Mouse (Mus musculus) stomach, embryonic 16.5 days (tissue): Measurements from ENCODE around the gene Ano1. TPM values are rescaled to one million over a fixed set of nuclear protein-coding genes. Genes with fewer than 3 reads are reported as not detected.

Source experiments
- ATAC-seq: fragments of 200-750 bp; cut with Nextera tagmentation; 2 replicates; pipeline ENCODE4 v1.8.0; 2017; ENCODE audit warnings: moderate number of reproducible peaks, moderate TSS enrichment; ENCODE audit not compliant: insufficient read depth, low FRiP score
- H3K27ac ChIP-seq: fragments of 300-500 bp; sonication (generic); 2 replicates; pipeline ENCODE4 v1.5.1; 2014; ENCODE audit warnings: low read length
- H3K27me3 ChIP-seq: fragments of 300-500 bp; sonication (generic); 2 replicates; pipeline ENCODE4 v1.6.1; 2014; ENCODE audit warnings: low read length, control low read depth, mixed read lengths; ENCODE audit not compliant: control insufficient read depth, insufficient read depth
- H3K36me3 ChIP-seq: fragments of 300-500 bp; sonication (generic); 2 replicates; pipeline ENCODE4 v1.6.1; 2014; ENCODE audit warnings: low read length; ENCODE audit not compliant: control insufficient read depth, insufficient read depth
- H3K4me1 ChIP-seq: fragments of 300-500 bp; sonication (generic); 2 replicates; pipeline ENCODE4 v1.6.1; 2014; ENCODE audit warnings: low read length, control low read depth, mixed read lengths; ENCODE audit not compliant: control insufficient read depth, insufficient read depth
- H3K4me2 ChIP-seq: fragments of 300-500 bp; sonication (generic); 2 replicates; pipeline ENCODE4 v1.6.1; 2014; ENCODE audit warnings: low read depth, low read length, mixed read lengths
- H3K4me3 ChIP-seq: fragments of 300-500 bp; sonication (generic); replicated peaks from 2 replicates; pipeline ENCODE4 v1.5.1; 2014; ENCODE audit warnings: mild to moderate bottlenecking, low read length
- H3K9ac ChIP-seq: fragments of 300-500 bp; sonication (generic); 2 replicates; pipeline ENCODE4 v1.6.1; 2014; ENCODE audit warnings: low read length
- H3K9me3 ChIP-seq: fragments of 300-500 bp; sonication (generic); replicated peaks from 2 replicates; pipeline ENCODE4 v1.6.1; 2016; ENCODE audit warnings: low read length, control low read depth; ENCODE audit not compliant: control insufficient read depth
- WGBS: fragments of 180-500 bp; shearing (Covaris S2); extraction: QIAGEN DNeasy Blood & Tissue Kit; methylation state at CpG from one replicate; pipeline ENCODE4 v1.1.7; 2014; 5-methylcytosine and 5-hydroxymethylcytosine counted together
- polyA plus RNA-seq: library from polyadenylated mRNA; unstranded; fragments of >200 nt; fragmentation: Nextera tagmentation; extraction: Ambion mirVana; gene quantifications from 2 replicates; pipeline ENCODE4 v1.2.1, GENCODE M21; 2015

Gene Ano1
- polyA plus RNA-seq, 1 experiment from 2014 or later: 60.9 TPM

DNA sequence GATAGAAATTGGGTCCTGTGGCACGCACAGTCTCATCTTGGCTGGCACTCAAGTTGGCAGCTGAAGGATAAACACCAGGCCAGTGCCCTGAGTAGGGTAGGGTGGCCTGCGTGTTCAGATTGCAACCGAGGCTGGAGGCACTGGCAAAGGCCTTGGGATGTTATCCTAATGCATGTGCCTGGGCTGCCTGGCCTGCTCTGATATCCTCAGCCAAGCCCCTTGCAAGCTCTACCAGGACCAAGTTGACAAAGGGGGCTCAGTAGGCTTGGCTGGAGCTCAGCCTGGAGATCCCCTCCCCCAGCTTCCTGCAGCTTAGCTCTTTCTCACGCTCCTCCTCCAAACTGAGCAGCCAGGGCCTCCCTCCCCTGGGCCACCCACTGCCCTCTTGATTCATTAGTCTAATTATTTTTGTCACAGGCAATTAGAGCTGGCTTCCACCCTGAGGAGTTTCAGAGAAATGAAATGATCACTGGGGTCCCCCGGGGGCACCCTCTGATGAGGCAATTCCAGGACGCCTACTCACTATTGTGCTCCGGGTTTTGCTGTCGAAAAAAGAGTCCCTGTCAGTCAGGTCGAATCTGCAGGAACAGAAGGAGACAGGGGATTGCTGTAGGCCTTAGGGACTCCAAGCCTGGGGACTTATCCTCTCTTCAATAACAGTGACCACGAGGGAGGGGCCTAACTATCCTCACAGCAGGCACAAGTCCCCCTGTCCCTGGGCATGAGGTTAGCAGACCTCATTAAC is 97.9 kb downstream of the Ano1 start:
- peaks cover 10% of the 10 kb centered on the region; the same call in 1 of the 2 replicates for H3K36me3 ChIP-seq
- peak; percentile 81 for ATAC-seq
- peaks cover 26% of the 10 kb centered on the region for H3K4me1 ChIP-seq
- no peak overlapping the region for H3K4me3 ChIP-seq
- no peaks in the 10 kb centered on the region for H3K9me3 ChIP-seq
- H3K9ac ChIP-seq: 0 out of 2 replicates have a peak overlapping the region, but pooled peaks have one; percentile 25
- H3K27me3 ChIP-seq: no peaks in the 10 kb centered on the region
- no peak overlapping the region for H3K4me2 ChIP-seq
- 29% methylated on average over 10 of the region's 10 CpGs for WGBS
- peak overlapping the region; percentile 54; the same call in 1 of the 2 replicates for H3K27ac ChIP-seq

DNA sequence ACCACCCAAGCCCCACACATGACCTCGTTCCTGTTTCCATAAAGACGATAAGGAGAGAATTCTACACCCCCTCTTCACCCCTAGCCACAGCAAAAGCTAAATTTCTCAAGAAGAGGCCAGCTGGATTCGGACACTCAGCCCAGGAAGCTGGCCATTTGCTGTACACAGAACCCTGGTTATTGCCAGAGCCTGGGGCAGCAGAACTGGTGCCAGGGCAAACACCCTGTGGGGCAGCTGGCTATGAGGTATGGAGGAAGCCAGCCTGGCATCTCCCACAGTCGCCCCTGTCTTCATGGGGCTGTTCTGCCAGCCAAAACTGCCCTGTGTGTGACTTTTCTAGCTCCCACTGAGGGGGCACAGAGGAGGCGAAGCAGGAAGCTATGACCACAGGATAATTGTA is 104.2 kb downstream of the Ano1 start:
- Histone ChIP-seq H3K27me3 (no peaks in the 10 kb centered on the region), H3K4me2 (no peak overlapping the region), H3K36me3 (0 out of 2 replicates have a peak, but pooled peaks cover 4% of the 10 kb centered on the region), H3K9me3 (no peaks in the 10 kb centered on the region), H3K4me3 (no peak overlapping the region), H3K9ac (no peak overlapping the region), H3K27ac (no peak overlapping the region), H3K4me1 (no peaks in the 10 kb centered on the region)
- 76% methylated on average over 5 of the region's 5 CpGs for WGBS
- no peak for ATAC-seq

DNA sequence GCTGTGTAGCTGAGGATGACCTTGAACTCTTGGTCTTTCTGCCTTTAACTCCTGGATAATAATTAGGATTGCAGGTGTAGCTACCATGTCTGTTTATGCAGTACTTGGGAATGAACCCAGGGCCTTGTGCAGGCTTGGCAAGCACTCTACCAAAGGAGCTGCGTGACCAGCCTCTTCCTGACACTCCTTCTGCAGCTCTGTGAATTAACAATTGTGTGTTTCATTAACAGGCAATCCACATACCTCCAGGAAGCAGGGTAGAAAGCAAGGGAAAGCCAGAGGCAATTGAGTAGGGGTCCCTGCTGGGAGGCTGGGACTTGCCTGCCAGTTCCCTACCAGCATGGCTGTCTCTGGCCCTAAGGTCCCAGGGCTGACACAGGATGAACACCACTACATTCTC is 111.0 kb downstream of the Ano1 start:
- Histone ChIP-seq H3K36me3 (no peaks in the 10 kb centered on the region), H3K4me2 (no peak overlapping the region), H3K4me3 (no peak overlapping the region), H3K9ac (no peak overlapping the region), H3K27me3 (no peaks in the 10 kb centered on the region), H3K4me1 (no peaks in the 10 kb centered on the region), H3K9me3 (no peaks in the 10 kb centered on the region), H3K27ac (no peak overlapping the region)
- WGBS: 83% methylated on average over 1 of the region's 1 CpGs
- ATAC-seq: no peak

DNA sequence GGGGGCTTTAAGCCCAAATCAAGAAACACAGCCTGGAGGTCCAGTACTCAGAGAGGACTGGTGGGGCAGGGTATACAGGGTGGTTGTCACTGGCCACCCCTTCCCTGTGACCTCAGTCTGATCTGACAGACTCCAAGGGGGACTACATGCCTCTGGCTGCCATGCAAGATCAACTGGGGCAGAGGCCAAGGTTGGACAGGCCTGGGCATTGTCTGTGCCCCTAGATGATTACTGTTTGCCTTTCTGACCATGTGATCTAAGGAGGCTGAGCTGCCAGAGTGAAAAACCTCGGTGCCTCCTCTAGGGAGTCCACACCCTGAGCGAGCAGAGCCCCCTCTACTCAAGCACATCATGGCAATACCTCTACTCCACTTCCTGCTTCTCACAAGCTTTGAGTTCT is 115.8 kb downstream of the Ano1 start:
- no peaks in the 10 kb centered on the region for H3K27me3 ChIP-seq
- H3K9ac ChIP-seq: no peak overlapping the region
- H3K4me3 ChIP-seq: no peak overlapping the region
- no peaks in the 10 kb centered on the region for H3K36me3 ChIP-seq
- no peaks in the 10 kb centered on the region for H3K4me1 ChIP-seq
- H3K9me3 ChIP-seq: no peaks in the 10 kb centered on the region
- H3K4me2 ChIP-seq: no peak overlapping the region
- peak; percentile 41 for ATAC-seq
- no peak overlapping the region for H3K27ac ChIP-seq
- 41% methylated on average over 2 of the region's 2 CpGs for WGBS

DNA sequence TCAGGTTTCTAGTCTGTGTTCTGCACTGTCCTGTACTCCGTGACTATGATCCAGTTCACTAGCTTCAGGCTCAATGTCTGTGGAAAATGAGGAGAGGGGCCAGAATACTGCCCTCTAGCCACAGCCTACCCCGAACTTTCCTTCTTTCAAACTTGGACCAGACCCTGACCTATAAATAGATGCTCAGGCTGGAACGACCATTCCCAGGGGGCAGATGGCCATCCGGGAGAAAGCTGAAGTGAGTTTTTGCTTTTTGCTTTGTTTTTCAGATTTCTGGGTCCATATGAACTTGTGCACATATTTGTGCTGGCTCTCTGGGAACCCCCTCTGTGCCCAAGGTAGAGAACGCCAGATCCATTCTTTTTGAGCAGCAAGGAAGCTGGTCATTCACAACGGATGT is 116.9 kb downstream of the Ano1 start:
- Histone ChIP-seq H3K4me1 (no peaks in the 10 kb centered on the region), H3K36me3 (no peaks in the 10 kb centered on the region), H3K27me3 (no peaks in the 10 kb centered on the region), H3K9me3 (no peaks in the 10 kb centered on the region), H3K4me2 (no peak overlapping the region), H3K27ac (no peak overlapping the region), H3K4me3 (no peak overlapping the region), H3K9ac (no peak overlapping the region)
- ATAC-seq: no peak
- 74% methylated on average over 6 of the region's 6 CpGs for WGBS

DNA sequence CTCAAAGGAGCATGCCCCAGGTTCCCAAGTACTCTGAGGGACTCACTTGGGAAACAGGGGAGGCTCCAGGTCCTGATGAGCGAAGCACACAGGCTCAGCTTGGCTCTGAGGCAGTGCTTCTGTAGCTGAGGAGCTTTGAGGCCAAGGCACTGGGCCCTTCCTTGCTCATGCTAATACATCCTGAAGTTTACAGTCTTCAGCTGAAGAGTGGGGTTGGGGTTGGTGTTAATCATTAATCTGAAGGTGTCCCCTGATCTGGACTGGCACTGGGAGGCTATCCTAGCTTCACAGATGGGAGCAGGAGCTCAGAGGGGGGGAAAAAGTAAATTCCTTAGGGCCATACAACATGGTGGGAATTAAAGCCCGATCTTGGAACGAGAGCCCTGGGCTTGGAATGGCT is 117.3 kb downstream of the Ano1 start:
- H3K4me1 ChIP-seq: no peaks in the 10 kb centered on the region
- no peaks in the 10 kb centered on the region for H3K36me3 ChIP-seq
- H3K27me3 ChIP-seq: no peaks in the 10 kb centered on the region
- H3K4me3 ChIP-seq: no peak overlapping the region
- no peak overlapping the region for H3K4me2 ChIP-seq
- no peaks in the 10 kb centered on the region for H3K9me3 ChIP-seq
- no peak overlapping the region for H3K9ac ChIP-seq
- ATAC-seq: no peak
- H3K27ac ChIP-seq: no peak overlapping the region
- 79% methylated on average over 3 of the region's 3 CpGs for WGBS

DNA sequence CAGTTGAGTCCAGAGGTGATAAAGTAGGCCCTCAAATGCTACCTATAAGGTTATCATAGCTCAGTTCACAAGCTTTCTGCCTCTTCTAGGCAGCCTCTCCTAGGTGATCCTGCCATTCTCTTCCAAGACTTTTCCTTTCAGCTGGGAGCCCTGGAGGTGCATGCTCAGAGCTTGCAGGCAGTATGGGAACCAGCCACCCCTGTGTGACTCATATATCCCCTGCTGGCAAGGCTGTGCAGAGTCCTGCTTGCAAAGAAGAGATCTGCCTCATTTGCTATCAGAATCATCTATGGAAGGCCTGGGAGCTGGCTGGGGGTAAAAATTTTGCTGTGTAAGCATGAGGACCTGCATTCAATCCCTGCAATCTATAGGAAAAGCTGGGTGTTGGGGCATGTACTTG is 119.5 kb downstream of the Ano1 start:
- H3K4me1 ChIP-seq: peaks cover 13% of the 10 kb centered on the region
- H3K9ac ChIP-seq: no peak overlapping the region
- no peak overlapping the region for H3K4me3 ChIP-seq
- H3K27ac ChIP-seq: no peak overlapping the region
- no peak for ATAC-seq
- no peaks in the 10 kb centered on the region for H3K36me3 ChIP-seq
- no peaks in the 10 kb centered on the region for H3K27me3 ChIP-seq
- H3K9me3 ChIP-seq: no peaks in the 10 kb centered on the region
- no peak overlapping the region for H3K4me2 ChIP-seq

DNA sequence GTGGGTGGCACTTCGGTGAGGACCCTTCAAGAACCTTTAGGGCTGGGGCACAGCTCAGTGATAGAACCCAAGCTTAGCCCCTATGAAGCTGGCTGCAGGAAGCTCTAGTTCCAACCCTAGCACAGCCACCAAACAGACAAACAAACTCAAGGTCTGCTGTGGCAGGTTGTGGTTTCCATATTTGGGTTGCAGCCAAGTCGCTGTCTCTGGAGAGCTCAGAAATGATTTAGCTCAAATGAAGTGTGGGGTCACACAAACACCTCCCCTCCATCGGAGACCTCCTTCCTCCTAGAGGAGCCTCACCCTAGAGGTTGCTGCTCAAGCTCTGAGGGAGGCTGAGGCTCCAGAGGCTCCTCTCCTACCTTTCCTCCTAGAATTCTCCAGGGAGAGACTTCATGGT is 121.2 kb downstream of the Ano1 start:
- 59% methylated on average over 3 of the region's 3 CpGs for WGBS
- H3K4me3 ChIP-seq: no peak overlapping the region
- H3K4me2 ChIP-seq: no peak overlapping the region
- no peak overlapping the region for H3K9ac ChIP-seq
- H3K4me1 ChIP-seq: peaks cover 13% of the 10 kb centered on the region
- no peak overlapping the region for H3K27ac ChIP-seq
- H3K36me3 ChIP-seq: no peaks in the 10 kb centered on the region
- ATAC-seq: peak; percentile 7; the same call in 1 of the 2 replicates
- no peaks in the 10 kb centered on the region for H3K27me3 ChIP-seq
- H3K9me3 ChIP-seq: no peaks in the 10 kb centered on the region

DNA sequence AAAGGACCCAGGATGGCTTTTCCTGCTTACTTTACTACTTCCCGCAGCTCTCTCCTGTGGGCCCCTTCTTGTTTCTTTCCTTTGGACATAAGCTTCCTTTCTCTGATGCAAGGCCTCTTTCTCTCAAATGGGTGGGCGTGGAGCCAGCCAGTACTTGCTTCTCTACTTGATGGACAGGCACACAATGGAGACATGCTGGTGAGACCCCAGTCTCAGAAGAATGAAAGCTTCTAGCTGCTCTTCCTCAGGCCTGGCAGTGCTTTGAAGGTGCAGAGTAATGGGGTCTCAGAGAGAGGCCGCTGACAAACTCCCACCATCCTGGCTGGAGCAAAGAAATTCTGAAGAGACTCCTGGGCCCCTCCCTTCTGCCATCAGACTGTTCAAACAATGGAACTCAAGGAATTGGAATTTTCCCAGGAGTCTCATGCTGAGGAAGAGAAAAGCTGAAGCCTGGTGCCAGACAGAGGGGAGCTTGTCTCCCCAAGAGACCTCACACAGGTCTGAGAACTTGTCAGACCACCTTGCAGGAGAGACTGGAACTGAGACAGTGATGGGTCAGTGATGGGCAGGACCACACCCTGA is 123.3 kb downstream of the Ano1 start:
- H3K27ac ChIP-seq: peak overlapping the region; percentile 57
- peak overlapping the region; percentile 13; the same call in 1 of the 2 replicates for H3K9ac ChIP-seq
- H3K4me1 ChIP-seq: peaks cover 13% of the 10 kb centered on the region
- no peaks in the 10 kb centered on the region for H3K36me3 ChIP-seq
- WGBS: 21% methylated on average over 3 of the region's 3 CpGs
- H3K27me3 ChIP-seq: no peaks in the 10 kb centered on the region
- H3K4me3 ChIP-seq: no peak overlapping the region
- ATAC-seq: no peak
- no peaks in the 10 kb centered on the region for H3K9me3 ChIP-seq
- H3K4me2 ChIP-seq: no peak overlapping the region
